In genomic region chr3:41942964-41943363, GRCm38 (mm10) we compare ENCODE assay signal across 12 mouse cellular contexts.
DNase-seq lines count a peak whose midpoint lies in the region; ATAC-seq lines count a peak whose summit lies in the region.
"Had no signal": no experiment of that assay in that cellular context is flagged by ENCODE, and none has a peak within 500 bp of the region (broad histone marks: within the 10 kb centered on the region; RNA-seq: fewer than 3 reads in every experiment).

No protein-coding gene starts in this region.

- DNase-seq in embryo, embryonic 11 days, result peak; percentile 20
- no peak for DNase-seq in embryo, embryonic 10.5 days (ENCODE audit: low spot score)
- peak; percentile 14 for DNase-seq in kidney, postnatal 10 days
- DNase-seq in kidney, adult 9 months, result no peak
- DNase-seq in Muller cell, postnatal 12 days (ENCODE audit: inconsistent ontology term), result peak; percentile 56
- DNase-seq in layer of hippocampus, postnatal 14 days (ENCODE audit: low spot score in 2 of 2), result no peak
- DNase-seq: kidney, adult 2 months; liver, embryonic 13.5 days had no signal

- H3K27ac ChIP-seq in hindbrain, embryonic 16.5 days (ENCODE audit: low read depth, low read length), result no peak overlapping the region
- H3K27ac ChIP-seq: heart, embryonic 13.5 days; liver, embryonic 13.5 days; stomach, embryonic 15.5 days had no signal

- H3K9ac ChIP-seq in hindbrain, embryonic 16.5 days (ENCODE audit: low read depth, low read length), result no peak overlapping the region
- H3K9ac ChIP-seq: heart, embryonic 13.5 days; liver, embryonic 13.5 days; stomach, embryonic 15.5 days had no signal

- H3K4me1 ChIP-seq in hindbrain, embryonic 16.5 days (ENCODE audit: control insufficient read depth, insufficient read depth, low read depth, low read length), result no peaks in the 10 kb centered on the region
- H3K4me1 ChIP-seq: liver, embryonic 13.5 days; stomach, embryonic 15.5 days had no signal

- 23% methylated on average over 6 of the region's 6 CpGs for WGBS in hindbrain, embryonic 16.5 days

- H3K4me2 ChIP-seq in hindbrain, embryonic 16.5 days (ENCODE audit: low read length), result no peak overlapping the region
- H3K4me2 ChIP-seq: heart, embryonic 13.5 days; liver, embryonic 13.5 days; stomach, embryonic 15.5 days had no signal

- ATAC-seq in hindbrain, embryonic 16.5 days, result peak; percentile 86
- no peak for ATAC-seq in inflammation-experienced regulatory T-cells, adult 6 months

- H3K4me3 ChIP-seq in hindbrain, embryonic 16.5 days (ENCODE audit: low read length), result no peak overlapping the region
- H3K4me3 ChIP-seq: heart, embryonic 13.5 days; liver, embryonic 13.5 days; stomach, embryonic 15.5 days had no signal

- H3K27me3 ChIP-seq in hindbrain, embryonic 16.5 days (replicated peaks; ENCODE audit: control insufficient read depth, insufficient read depth, low read length), result no peaks in the 10 kb centered on the region
- H3K27me3 ChIP-seq: liver, embryonic 13.5 days; stomach, embryonic 15.5 days had no signal

- H3K9me3 ChIP-seq in hindbrain, embryonic 16.5 days (ENCODE audit: control insufficient read depth, low read length), result no peaks in the 10 kb centered on the region
- H3K9me3 ChIP-seq: heart, embryonic 13.5 days; liver, embryonic 13.5 days; stomach, embryonic 15.5 days had no signal

- H3K36me3 ChIP-seq in hindbrain, embryonic 16.5 days (ENCODE audit: control insufficient read depth, insufficient read depth, low read length), result no peaks in the 10 kb centered on the region
- H3K36me3 ChIP-seq: heart, embryonic 13.5 days; liver, embryonic 13.5 days; stomach, embryonic 15.5 days had no signal

Comparison
In these comparisons a context has a peak if more than half of its experiments do, and no peak if none do; other contexts are left out.
1. DNase-seq: peak in embryo, embryonic 11 days (single experiment), kidney, postnatal 10 days (single experiment) and Muller cell, postnatal 12 days (single experiment); none in embryo, embryonic 10.5 days (single experiment), kidney, adult 9 months (single experiment) and layer of hippocampus, postnatal 14 days (0 of 2).